Mouse (Mus musculus) E14TG2a.4 (cell line): ENCODE results near the gene Golph3l.

Experiments used
- CTCF ChIP-seq: conservative IDR thresholded peaks from 2 replicates; pipeline ENCODE4 v1.5.1; 2014; ENCODE audit warnings: low read length
- NANOG ChIP-seq: IDR thresholded peaks from 2 replicates; pipeline ENCODE4 v1.6.1; 2014; ENCODE audit warnings: borderline replicate concordance, low read length, mixed read lengths

DNA sequence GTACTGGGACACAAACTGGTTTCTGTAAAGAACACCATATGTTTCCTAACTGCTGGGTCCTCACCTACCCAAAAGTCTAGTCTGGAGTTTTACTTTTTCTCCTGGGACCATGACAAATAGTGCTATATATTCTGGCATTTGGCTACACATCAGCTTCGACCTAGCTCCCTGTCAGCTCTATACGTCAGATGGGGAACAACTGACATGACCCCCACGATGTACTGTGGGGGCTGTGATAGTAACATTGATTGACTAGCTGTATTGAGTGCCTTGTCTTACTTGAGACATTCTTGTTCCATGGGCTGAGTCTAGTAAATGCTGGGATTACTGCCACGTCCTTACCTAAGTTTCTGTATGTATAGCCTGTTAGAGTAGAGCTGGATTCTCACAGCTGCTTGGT, 78.8 kb downstream of the Golph3l start:
- TF ChIP-seq CTCF = no peak
- TF ChIP-seq NANOG = no peak
